Mouse (Mus musculus) small intestine, adult 2 months (tissue): Measurements from ENCODE around the gene Cep295.

Source experiments
- CTCF ChIP-seq: fragments of 200-500 bp; IDR thresholded peaks from 2 replicates; pipeline ENCODE4 v1.5.1; 2012; ENCODE audit warnings: low read depth, mild to moderate bottlenecking, control low read depth, inconsistent platforms, low read length, moderate library complexity, mixed read lengths; ENCODE audit not compliant: insufficient replicate concordance, insufficient read length; ENCODE audit errors: extremely low read depth
- POLR2A ChIP-seq: fragments of 200-500 bp; IDR thresholded peaks from 2 replicates; pipeline ENCODE4 v1.6.1; 2012; ENCODE audit warnings: low read depth, mild to moderate bottlenecking, control low read depth, inconsistent platforms, low read length, moderate library complexity

GRCm38 (mm10) chr9:15314619-15315018 is 43.0 kb downstream of the Cep295 start:
- no peak for TF ChIP-seq POLR2A
- no peak for TF ChIP-seq CTCF
